Mouse (Mus musculus) limb, embryonic 15.5 days (tissue): ENCODE results near the gene Cklf. TPM values are rescaled to one million over a fixed set of nuclear protein-coding genes. Genes with fewer than 3 reads are reported as not detected.
A peak's percentile ranks its signal among the peaks of the same experiment; 100 is the strongest.

Experiments
- ATAC-seq: fragments of 200-750 bp; cut with Nextera tagmentation; 2 replicates; pipeline ENCODE4 v1.8.0; 2017; ENCODE audit warnings: low read depth, moderate TSS enrichment; ENCODE audit not compliant: insufficient number of reproducible peaks, low FRiP score, low TSS enrichment
- H3K27ac ChIP-seq: fragments of 300-500 bp; sonication (generic); 2 replicates; pipeline ENCODE4 v1.5.1; 2015; ENCODE audit warnings: moderate library complexity, mild to moderate bottlenecking, inconsistent platforms
- H3K27me3 ChIP-seq: fragments of 300-500 bp; sonication (generic); 2 replicates; pipeline ENCODE4 v1.6.1; 2015; ENCODE audit warnings: inconsistent platforms
- H3K36me3 ChIP-seq: fragments of 300-500 bp; sonication (generic); 2 replicates; pipeline ENCODE4 v1.6.1; 2015; ENCODE audit warnings: inconsistent platforms
- H3K4me1 ChIP-seq: fragments of 300-500 bp; sonication (generic); 2 replicates; pipeline ENCODE4 v1.6.1; 2015; ENCODE audit warnings: inconsistent platforms
- H3K4me2 ChIP-seq: fragments of 300-500 bp; sonication (generic); 2 replicates; pipeline ENCODE4 v1.6.1; 2015; ENCODE audit warnings: mild to moderate bottlenecking, inconsistent platforms
- H3K4me3 ChIP-seq: fragments of 300-500 bp; sonication (generic); 2 replicates; pipeline ENCODE4 v1.5.1; 2015; ENCODE audit warnings: mild to moderate bottlenecking, inconsistent platforms
- H3K9ac ChIP-seq: fragments of 300-500 bp; sonication (generic); 2 replicates; pipeline ENCODE4 v1.6.1; 2015; ENCODE audit warnings: inconsistent platforms
- H3K9me3 ChIP-seq: fragments of 300-500 bp; sonication (generic); 2 replicates; pipeline ENCODE4 v1.6.1; 2016; ENCODE audit warnings: inconsistent platforms
- WGBS: fragments of 180-500 bp; shearing (Covaris S2); methylation state at CpG from one replicate; pipeline ENCODE4 v1.1.7; 2015; 5-methylcytosine and 5-hydroxymethylcytosine counted together
- polyA plus RNA-seq: library from polyadenylated mRNA; unstranded; fragments of >200 nt; fragmentation: Nextera tagmentation; extraction: Ambion mirVana; gene quantifications from 2 replicates; pipeline ENCODE4 v1.2.1, GENCODE M21; 2015

Gene Cklf
- polyA plus RNA-seq: 36.9 and 38.4 TPM in 2 replicates

DNA sequence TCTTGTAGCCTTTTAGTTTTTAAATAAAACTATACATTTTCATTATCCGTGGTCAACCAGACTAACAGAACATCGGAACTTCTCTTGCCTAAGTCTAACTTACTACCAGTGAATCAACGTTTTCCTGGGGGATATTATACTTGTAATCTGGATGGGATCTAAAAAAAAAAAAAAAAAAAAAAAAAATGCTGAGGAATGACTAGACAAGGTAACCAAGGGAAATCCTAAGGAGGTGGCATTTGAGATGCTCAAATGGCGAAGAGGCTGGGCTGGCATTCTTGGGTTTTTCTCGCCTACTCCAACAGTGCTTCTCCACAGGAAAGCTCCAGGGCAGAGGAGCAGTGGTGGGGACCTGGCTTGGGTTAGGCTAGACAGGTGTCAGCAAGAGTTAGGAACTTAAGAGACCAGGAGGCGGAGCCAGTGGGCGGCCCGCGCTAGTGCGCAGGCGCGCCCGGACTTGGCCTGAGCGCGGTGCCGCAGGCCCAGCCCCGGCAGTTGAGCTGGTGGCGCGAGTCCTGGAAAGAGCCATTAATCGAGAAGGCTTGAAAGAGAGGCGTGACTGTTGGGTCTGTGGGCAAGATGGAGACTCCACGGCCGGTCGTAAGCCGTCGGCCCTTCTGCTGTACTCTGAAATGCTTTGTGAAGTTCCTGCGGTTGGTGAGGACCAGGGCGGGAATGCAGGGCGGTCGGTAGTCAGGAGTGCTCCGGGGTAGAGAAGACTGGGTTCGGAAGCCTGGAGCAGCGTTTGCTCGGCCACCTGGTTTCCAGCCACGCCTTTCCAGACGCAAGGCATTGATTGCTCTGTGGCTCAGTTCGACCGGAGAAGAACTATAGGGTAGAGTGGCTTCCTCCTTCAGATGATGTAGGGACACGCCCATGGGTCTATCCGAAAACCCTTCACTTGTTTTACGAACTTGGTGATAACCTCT lies at the start of gene Cklf:
Gene Cklf, plus strand, starts transcription at position 423 of the 929 bp plus-strand sequence.
- peak within 1 kb of the TSS; percentile 71 for H3K4me3 ChIP-seq
- peak within 1 kb of the TSS; percentile 49 for H3K9ac ChIP-seq
- no peaks in the 10 kb centered on the region for H3K36me3 ChIP-seq
- H3K4me1 ChIP-seq: peaks cover 23% of the 10 kb centered on the region
- no peaks in the 10 kb centered on the region for H3K9me3 ChIP-seq
- H3K4me2 ChIP-seq: peak within 1 kb of the TSS; percentile 79
- peak within 1 kb of the TSS; percentile 89 for H3K27ac ChIP-seq
- 3% methylated on average over 41 of the region's 41 CpGs for WGBS
- no peaks in the 10 kb centered on the region for H3K27me3 ChIP-seq
- peak; percentile 82 for ATAC-seq

DNA sequence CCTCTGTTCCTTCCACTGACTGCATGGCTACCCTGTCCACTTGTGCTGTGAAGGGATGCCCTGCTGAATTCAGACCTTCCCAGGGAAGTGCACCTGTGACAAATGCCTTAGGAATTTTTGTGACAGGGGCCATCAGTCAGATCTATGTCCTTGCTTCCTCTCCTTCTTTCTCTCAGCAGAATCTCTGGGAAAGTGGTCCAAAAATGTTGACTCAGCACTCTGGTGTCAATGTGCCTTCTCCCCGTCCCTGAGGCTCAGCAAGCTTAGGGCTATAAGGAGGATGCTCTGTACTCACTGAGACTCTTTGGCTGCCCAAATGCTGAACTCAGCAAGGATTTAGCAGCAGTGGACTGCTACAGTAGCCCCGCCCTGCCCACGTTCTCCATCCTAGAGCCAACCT lies 49.0 kb upstream of the Cklf start:
- WGBS: 82% methylated on average over 3 of the region's 3 CpGs
- Histone ChIP-seq H3K36me3 (no peaks in the 10 kb centered on the region), H3K4me3 (no peak overlapping the region), H3K4me2 (no peak overlapping the region), H3K9me3 (no peaks in the 10 kb centered on the region), H3K27me3 (no peaks in the 10 kb centered on the region), H3K9ac (no peak overlapping the region), H3K27ac (no peak overlapping the region), H3K4me1 (no peaks in the 10 kb centered on the region)
- no peak for ATAC-seq

DNA sequence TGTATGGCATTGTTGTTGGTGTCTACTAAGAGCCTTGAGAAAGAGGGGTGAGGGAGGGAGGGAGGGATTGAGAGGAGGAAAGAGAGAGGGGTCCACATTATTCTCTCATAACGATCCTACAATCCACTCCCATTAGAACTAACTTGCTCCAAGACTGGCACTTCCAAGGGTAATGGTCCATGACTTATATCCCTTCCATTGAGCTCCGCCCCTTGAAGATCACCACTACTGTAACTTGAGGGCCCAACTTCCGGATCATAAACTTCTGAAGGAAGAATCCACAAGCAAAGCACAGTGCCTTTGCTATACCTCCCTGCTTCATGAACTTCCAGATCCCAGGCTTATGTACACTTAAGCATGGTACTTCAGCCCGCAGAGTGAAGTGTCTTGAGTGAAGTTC lies 48.3 kb upstream of the Cklf start:
- no peaks in the 10 kb centered on the region for H3K9me3 ChIP-seq
- H3K4me1 ChIP-seq: no peaks in the 10 kb centered on the region
- no peak overlapping the region for H3K4me2 ChIP-seq
- ATAC-seq: no peak
- H3K27me3 ChIP-seq: no peaks in the 10 kb centered on the region
- H3K9ac ChIP-seq: no peak overlapping the region
- no peaks in the 10 kb centered on the region for H3K36me3 ChIP-seq
- H3K4me3 ChIP-seq: no peak overlapping the region
- 81% methylated on average over 4 of the region's 4 CpGs for WGBS
- no peak overlapping the region for H3K27ac ChIP-seq

DNA sequence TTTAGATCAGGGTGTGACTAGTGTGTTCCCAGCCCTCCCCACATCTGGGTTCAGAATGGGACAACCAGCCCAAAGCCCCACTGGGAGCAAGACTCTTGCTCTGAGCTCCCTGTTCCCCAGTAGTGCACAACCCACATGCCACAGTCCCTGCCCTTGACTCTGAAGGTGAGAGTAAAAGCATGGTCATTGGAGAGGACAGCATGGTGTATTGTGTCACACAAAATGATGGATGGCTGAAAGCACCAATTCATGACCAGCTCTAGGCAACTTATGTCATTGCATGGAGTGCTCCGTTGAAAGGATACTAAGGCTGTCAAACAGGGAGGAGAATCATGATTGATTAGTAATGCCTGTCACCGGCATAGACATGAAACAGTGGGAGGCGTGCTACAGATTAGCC lies 45.4 kb upstream of the Cklf start:
- 75% methylated on average over 3 of the region's 3 CpGs for WGBS
- Histone ChIP-seq H3K27me3 (no peaks in the 10 kb centered on the region), H3K36me3 (no peaks in the 10 kb centered on the region), H3K27ac (no peak overlapping the region), H3K9ac (no peak overlapping the region), H3K4me3 (no peak overlapping the region), H3K9me3 (no peaks in the 10 kb centered on the region), H3K4me1 (no peaks in the 10 kb centered on the region), H3K4me2 (no peak overlapping the region)
- no peak for ATAC-seq

DNA sequence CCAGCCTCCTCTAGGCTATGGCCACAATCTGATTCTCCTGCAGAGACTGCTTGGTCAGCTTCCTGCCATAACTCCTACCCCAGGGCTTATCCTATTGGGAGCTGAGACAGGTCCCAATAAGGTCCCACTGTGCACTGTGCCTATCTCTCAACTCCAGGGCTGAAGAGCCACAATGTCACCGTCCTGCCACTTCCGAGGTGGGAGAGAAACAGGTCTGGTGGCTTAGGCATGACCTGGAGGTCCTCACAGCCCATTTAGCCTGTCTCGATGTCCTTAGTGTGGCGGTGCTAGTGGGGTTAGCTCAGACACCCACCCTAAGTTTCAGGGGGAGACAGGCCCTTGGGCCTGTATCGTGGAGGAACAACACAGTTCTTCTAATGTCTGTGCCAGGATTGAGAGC lies 33.1 kb upstream of the Cklf start:
- H3K4me3 ChIP-seq: no peak overlapping the region
- 91% methylated on average over 5 of the region's 5 CpGs for WGBS
- no peaks in the 10 kb centered on the region for H3K36me3 ChIP-seq
- no peaks in the 10 kb centered on the region for H3K27me3 ChIP-seq
- ATAC-seq: no peak
- no peak overlapping the region for H3K9ac ChIP-seq
- H3K9me3 ChIP-seq: no peaks in the 10 kb centered on the region
- H3K27ac ChIP-seq: no peak overlapping the region
- H3K4me2 ChIP-seq: no peak overlapping the region
- no peaks in the 10 kb centered on the region for H3K4me1 ChIP-seq

DNA sequence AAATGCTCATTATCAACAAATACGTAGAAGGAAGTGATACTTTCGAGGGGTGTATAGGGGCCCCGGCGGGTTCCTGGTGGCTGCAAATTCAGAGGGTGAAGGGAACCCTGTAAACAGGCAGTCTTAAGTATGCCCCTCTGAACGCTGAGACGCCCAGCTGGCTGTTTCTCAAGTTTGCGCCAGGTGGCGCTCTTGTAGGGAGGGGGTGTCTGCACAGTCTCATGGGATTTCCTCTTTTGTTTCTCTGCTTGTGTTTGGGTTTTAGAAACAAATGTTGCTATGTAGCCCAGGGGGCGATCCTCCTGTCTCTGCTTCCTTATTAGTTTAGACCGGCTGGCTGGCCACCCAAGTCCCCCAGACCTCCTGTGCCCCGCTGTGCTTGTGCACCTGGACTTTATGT lies 31.6 kb upstream of the Cklf start:
- Histone ChIP-seq H3K4me2 (no peak overlapping the region), H3K4me1 (no peaks in the 10 kb centered on the region), H3K4me3 (no peak overlapping the region), H3K9ac (no peak overlapping the region), H3K9me3 (no peaks in the 10 kb centered on the region), H3K36me3 (0 out of 2 replicates have a peak, but pooled peaks cover under 1% of the 10 kb centered on the region), H3K27me3 (no peaks in the 10 kb centered on the region), H3K27ac (no peak overlapping the region)
- 27% methylated on average over 11 of the region's 11 CpGs for WGBS
- no peak for ATAC-seq

DNA sequence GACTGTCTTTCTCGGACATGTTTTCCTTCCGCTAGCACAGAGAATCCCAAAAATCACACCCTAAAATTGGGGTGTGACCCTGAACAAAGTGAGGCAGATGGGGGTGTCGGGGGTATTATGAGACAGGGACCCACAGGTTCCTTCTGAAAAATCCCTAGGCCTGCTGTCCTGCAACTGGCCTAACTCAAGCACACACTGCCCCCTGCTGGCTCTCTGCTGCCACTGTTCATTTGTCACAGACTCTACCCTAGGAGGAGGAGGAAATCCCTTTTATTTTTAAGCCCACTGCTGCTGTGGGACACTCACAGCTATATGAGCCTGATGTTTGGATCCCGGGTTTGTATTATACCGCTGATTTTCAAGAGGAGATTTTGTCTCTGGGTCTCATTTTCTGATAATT lies 30.9 kb upstream of the Cklf start:
- Histone ChIP-seq H3K27me3 (no peaks in the 10 kb centered on the region), H3K4me2 (no peak overlapping the region), H3K27ac (no peak overlapping the region), H3K36me3 (peaks cover 8% of the 10 kb centered on the region; the same call in 1 of the 2 replicates), H3K9me3 (no peaks in the 10 kb centered on the region), H3K9ac (no peak overlapping the region), H3K4me3 (no peak overlapping the region), H3K4me1 (no peaks in the 10 kb centered on the region)
- WGBS: 43% methylated on average over 5 of the region's 5 CpGs
- no peak for ATAC-seq

DNA sequence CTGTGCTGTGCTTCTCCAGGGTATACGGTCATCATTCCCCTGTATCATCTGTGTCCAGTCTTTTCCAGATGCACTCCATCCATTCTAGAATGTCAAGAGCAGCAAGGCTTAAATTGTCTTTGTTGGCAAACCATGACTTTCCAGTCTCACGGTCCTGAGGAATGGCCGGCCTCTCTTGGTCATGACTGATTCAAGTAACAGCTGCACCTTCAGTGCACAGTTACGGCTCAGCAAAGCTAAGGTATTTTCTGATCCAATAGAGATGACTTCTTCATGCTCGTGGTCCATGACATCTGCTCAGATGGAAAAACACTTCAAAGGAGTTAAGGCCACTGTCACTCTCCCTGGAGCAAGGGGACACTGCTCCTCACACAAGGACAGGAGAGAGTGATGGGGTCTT lies 23.6 kb upstream of the Cklf start:
- ATAC-seq: no peak
- H3K27ac ChIP-seq: no peak overlapping the region

DNA sequence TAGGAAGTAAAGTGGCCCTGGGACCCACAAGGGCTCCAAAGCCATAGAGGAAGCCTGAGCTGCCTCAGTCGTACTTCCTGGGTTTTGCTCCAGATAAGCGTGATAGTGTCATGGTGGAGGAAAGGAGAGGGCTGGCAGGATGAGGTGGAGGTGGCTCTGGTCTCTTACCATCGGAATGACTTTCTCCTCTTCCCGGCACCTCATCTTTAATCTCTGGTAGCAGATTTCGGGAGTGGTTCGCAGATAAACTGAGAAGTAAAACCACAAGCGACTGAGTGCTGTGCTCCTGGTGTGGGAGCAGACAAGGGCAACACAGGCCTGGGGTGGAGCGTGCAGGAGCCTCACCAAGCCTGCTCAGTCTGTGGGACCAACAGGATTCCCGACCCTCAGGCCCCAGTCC lies 20.3 kb upstream of the Cklf start:
- Histone ChIP-seq H3K4me2 (no peak overlapping the region), H3K27me3 (no peaks in the 10 kb centered on the region), H3K9me3 (no peaks in the 10 kb centered on the region), H3K4me1 (no peaks in the 10 kb centered on the region), H3K9ac (no peak overlapping the region), H3K27ac (no peak overlapping the region), H3K4me3 (no peak overlapping the region), H3K36me3 (peaks cover 79% of the 10 kb centered on the region)
- 95% methylated on average over 9 of the region's 9 CpGs for WGBS
- no peak for ATAC-seq

More for the DNA sequence above, 23.6 kb upstream of the Cklf start:
- Histone ChIP-seq H3K27me3 (no peaks in the 10 kb centered on the region), H3K9me3 (no peaks in the 10 kb centered on the region), H3K36me3 (peaks cover 71% of the 10 kb centered on the region), H3K4me1 (no peaks in the 10 kb centered on the region), H3K9ac (no peak overlapping the region), H3K4me2 (no peak overlapping the region), H3K4me3 (no peak overlapping the region)
- 90% methylated on average over 5 of the region's 5 CpGs for WGBS

DNA sequence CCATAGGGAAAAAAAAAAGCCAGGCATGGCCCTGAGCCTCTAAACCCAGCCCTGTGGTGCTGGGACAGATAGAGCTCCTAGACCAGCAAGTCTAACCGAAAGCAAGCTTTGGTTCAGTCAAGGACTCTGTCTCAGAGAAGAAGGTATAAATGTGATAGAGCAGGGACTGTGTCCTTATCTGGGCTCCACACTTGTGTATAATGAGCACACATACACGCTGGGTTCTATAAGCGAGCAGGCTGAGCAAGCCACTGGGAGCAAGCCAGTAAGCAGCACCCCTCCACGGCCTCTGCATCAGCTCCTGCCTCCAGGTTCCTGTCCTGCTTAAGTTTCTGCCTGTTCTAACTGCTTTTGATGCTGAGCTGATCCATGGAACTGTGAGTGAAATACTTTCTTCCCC lies 18.6 kb upstream of the Cklf start:
- no peaks in the 10 kb centered on the region for H3K4me1 ChIP-seq
- no peaks in the 10 kb centered on the region for H3K27me3 ChIP-seq
- WGBS: 93% methylated on average over 4 of the region's 4 CpGs
- no peak overlapping the region for H3K4me3 ChIP-seq
- H3K27ac ChIP-seq: no peak overlapping the region
- H3K4me2 ChIP-seq: no peak overlapping the region
- H3K36me3 ChIP-seq: peaks cover 77% of the 10 kb centered on the region
- no peak overlapping the region for H3K9ac ChIP-seq
- no peaks in the 10 kb centered on the region for H3K9me3 ChIP-seq
- no peak for ATAC-seq

DNA sequence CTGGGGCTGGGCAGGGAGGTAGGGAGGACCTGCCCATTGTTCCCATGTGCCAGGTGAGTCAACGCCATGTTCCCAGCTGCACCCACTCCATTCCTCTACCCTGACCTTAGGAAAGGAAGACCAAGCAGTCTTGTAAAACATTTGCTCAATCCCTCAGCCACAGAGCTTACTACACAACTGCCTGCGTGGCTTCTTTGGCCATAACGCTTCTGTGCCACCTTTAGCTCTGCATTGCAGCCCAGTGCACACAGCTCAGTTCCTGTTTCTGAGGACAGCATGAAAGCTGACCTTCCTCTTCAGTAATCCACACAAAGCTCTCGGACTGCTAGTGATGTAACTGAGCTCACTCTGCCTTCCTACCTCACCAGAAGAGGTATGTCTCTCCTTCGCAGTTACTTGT lies 17.7 kb upstream of the Cklf start:
- Histone ChIP-seq H3K27ac (no peak overlapping the region), H3K4me3 (no peak overlapping the region), H3K27me3 (no peaks in the 10 kb centered on the region), H3K4me1 (no peaks in the 10 kb centered on the region), H3K9me3 (no peaks in the 10 kb centered on the region), H3K4me2 (no peak overlapping the region), H3K36me3 (peaks cover 77% of the 10 kb centered on the region), H3K9ac (no peak overlapping the region)
- WGBS: 91% methylated on average over 5 of the region's 5 CpGs
- ATAC-seq: no peak

DNA sequence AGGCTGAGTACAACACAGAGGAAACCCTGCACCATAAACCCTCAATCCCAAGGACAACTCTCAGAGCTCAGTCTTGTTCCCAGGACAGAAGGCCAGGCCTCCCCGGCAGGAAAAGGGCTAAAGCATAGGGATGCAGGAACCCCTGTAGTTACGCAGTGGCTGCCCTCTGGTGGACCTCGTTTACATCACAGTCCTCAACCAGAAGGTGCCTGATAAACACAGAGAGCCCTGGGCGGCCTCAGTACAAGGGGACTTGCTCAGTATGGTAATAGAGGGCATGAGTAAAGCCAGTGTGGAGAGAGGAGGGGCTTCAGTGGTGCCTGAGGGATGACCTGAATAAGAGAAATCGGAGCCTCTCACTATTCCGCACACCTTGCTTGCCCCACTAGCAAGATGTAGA lies 16.1 kb upstream of the Cklf start:
- Histone ChIP-seq H3K27me3 (no peaks in the 10 kb centered on the region), H3K4me1 (no peaks in the 10 kb centered on the region), H3K9ac (no peak overlapping the region), H3K4me3 (no peak overlapping the region), H3K27ac (no peak overlapping the region), H3K36me3 (peaks cover 81% of the 10 kb centered on the region), H3K4me2 (no peak overlapping the region), H3K9me3 (no peaks in the 10 kb centered on the region)
- no peak for ATAC-seq
- WGBS: 51% methylated on average over 6 of the region's 6 CpGs
